Mouse (Mus musculus): Measurements from ENCODE around the gene Yipf3.

DNA sequence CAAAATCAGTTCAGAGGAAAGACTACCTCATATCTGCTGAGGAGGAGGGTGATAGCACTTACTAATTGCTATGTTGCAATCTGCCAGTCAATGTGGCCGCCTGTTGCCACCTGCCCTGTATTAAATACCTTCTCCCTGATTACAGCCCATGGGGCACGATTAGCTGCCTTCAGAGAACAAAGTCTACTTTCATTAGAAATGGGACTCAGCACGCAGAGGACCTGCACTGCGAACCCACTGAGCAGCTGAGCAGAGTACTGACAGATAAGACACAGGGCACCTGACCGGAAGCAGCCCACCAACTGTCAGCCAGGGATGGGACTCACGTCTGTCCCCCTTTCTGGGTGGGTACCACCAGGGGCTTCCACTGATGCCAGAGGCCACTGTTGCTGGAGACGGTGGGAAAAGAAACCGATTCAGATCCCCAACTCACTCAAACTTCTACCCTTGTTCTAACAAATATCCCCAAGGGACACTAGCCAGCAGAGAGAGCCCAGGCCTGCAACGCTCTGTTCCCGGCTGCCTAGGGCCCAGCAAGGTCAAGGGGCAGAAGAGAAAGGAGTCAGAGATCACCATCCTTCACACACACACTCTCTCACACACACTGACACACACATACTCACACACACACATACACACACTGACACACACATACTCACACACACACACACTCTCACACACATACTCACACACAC is 20.3 kb downstream of the Yipf3 start:
- TF ChIP-seq HCFC1 (IDR thresholded peaks at IDR 0.05; ENCODE audit: borderline replicate concordance, insufficient read depth, low read length): no peak
- TF ChIP-seq ZC3H11A (IDR thresholded peaks at IDR 0.05; ENCODE audit: borderline replicate concordance, low read depth, low read length): no peak
- no peak for TF ChIP-seq MAFK (IDR thresholded peaks at IDR 0.05; ENCODE audit: insufficient read depth, low read depth, low read length)
- no peak for TF ChIP-seq ZNF384 (IDR thresholded peaks at IDR 0.05; ENCODE audit: low read depth, low read length)
- TF ChIP-seq CHD2 (IDR thresholded peaks at IDR 0.05; ENCODE audit: low read depth, low read length): no peak
